Mouse (Mus musculus) spleen, postnatal 14 days (tissue): ENCODE measurements around the gene Pfkfb4.

ENCODE experiments used
- DNase-seq, 2 experiments: peaks; one replicate each; pipeline ENCODE4 v3.0.0; 2021 to 2022; ENCODE audit warnings: low spot score in 2 of 2

The Pfkfb4 gene

GRCm38 (mm10) chr9:108996411-108996810 lies 4.8 kb downstream of the Pfkfb4 start:
- no peak for DNase-seq

GRCm38 (mm10) chr9:108998287-108999166 lies 6.9 kb downstream of the Pfkfb4 start:
- DNase-seq, result no peak

- no peak for DNase-seq
Observed at GRCm38 (mm10) chr9:108999167-108999526, 7.6 kb downstream of the Pfkfb4 start.

GRCm38 (mm10) chr9:109000726-109001125 lies 9.1 kb downstream of the Pfkfb4 start:
- peak; percentile 30 to 58 for DNase-seq

- DNase-seq, result peak in 1 of 2 experiments; percentile 67
Observed at GRCm38 (mm10) chr9:109003201-109003600, 11.6 kb downstream of the Pfkfb4 start.

GRCm38 (mm10) chr9:109007025-109007780 lies 15.6 kb downstream of the Pfkfb4 start:
- DNase-seq, result no peak

- no peak for DNase-seq
Observed at GRCm38 (mm10) chr9:109008081-109008480, 16.5 kb downstream of the Pfkfb4 start.

- DNase-seq, result no peak
Observed at GRCm38 (mm10) chr9:109008994-109009635, 17.5 kb downstream of the Pfkfb4 start.

- DNase-seq, result no peak
Observed at GRCm38 (mm10) chr9:109009636-109010315, 18.2 kb downstream of the Pfkfb4 start.

GRCm38 (mm10) chr9:109010316-109010690 lies 18.7 kb downstream of the Pfkfb4 start:
- DNase-seq, result no peak

GRCm38 (mm10) chr9:109015397-109015796 lies 23.8 kb downstream of the Pfkfb4 start:
- no peak for DNase-seq

GRCm38 (mm10) chr9:109016973-109017604 lies 25.5 kb downstream of the Pfkfb4 start:
- no peak for DNase-seq

- DNase-seq, result peak in 1 of 2 experiments; percentile 6
Observed at GRCm38 (mm10) chr9:109021428-109021827, 29.9 kb downstream of the Pfkfb4 start.

- peak in 1 of 2 experiments; percentile 7 for DNase-seq
Observed at GRCm38 (mm10) chr9:109022866-109023685, 31.5 kb downstream of the Pfkfb4 start.

- no peak for DNase-seq
Observed at GRCm38 (mm10) chr9:109027521-109027920, 35.9 kb downstream of the Pfkfb4 start.

- DNase-seq, result no peak
Observed at GRCm38 (mm10) chr9:109028421-109028820, 36.8 kb downstream of the Pfkfb4 start.

- no peak for DNase-seq
Observed at GRCm38 (mm10) chr9:109028919-109029318, 37.3 kb downstream of the Pfkfb4 start.

- DNase-seq, result no peak
Observed at GRCm38 (mm10) chr9:109030312-109030711, 38.7 kb downstream of the Pfkfb4 start.

GRCm38 (mm10) chr9:109031001-109031400 lies 39.4 kb downstream of the Pfkfb4 start:
- no peak for DNase-seq

GRCm38 (mm10) chr9:109031686-109032085 lies 40.1 kb downstream of the Pfkfb4 start:
- no peak for DNase-seq
